Mouse (Mus musculus) adrenal gland, adult 18-20 months (tissue): ENCODE measurements around the gene Tdrd9. TPM values are rescaled to one million over a fixed set of nuclear protein-coding genes. Genes with fewer than 3 reads are reported as not detected.
"Not testable (repeated sequence)": the region's sequence is repeated elsewhere in the genome, so short reads cannot be mapped to it uniquely, and the experiment has no call there.

ENCODE experiments used
- DNase-seq, 2 experiments: peaks; one replicate each; pipeline ENCODE4 v3.0.0; 2021 to 2022; ENCODE audit warnings: low spot score in 2 of 2
- long read RNA-seq, 2 experiments: library from polyadenylated mRNA; stranded (forward); transcript quantifications; one replicate each; pipeline ENCODE4 v2.0.0; 2021
- total RNA-seq, 2 experiments: library from RNA; stranded (reverse); gene quantifications; 1 replicate in 1 of 2; 2 replicates in 1 of 2; pipeline ENCODE4 v1.2.3; 2021

Gene Tdrd9
- under 1 TPM in 1 of 2 experiments, not detected in 1; 0.30 TPM for total RNA-seq
- long read RNA-seq, experiment 1: 0 reads
- long read RNA-seq, experiment 2: 0 reads

DNA sequence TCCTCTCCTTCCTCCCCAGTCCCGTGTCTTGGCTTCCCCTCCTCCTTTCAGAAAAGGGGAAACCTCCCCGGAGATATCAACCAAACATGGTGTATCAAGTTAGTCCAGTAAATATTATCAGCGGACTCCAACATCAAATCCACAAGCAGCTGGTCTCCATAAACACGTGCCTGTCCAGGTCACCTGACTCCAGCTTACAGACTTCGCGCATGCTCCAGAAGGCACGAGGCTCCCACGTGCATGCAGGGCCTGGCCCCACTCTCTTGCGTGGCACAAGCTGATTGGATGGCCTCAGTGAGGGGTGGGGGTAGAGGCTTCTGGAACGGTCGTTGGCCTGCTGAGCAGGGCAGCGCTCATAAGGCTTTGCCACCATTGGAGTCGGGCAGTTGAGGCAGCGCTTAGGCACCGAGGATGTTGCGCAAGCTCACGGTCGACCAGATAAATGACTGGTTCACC, at the start of gene Tdrd9:
Gene Tdrd9, plus strand, starts transcription at position 329 of the 456 bp plus-strand sequence.
- no peak for DNase-seq

- DNase-seq: no peak
Observed at GRCm38 (mm10) chr12:111923117-111923516, 48.2 kb upstream of the Tdrd9 start.

DNA sequence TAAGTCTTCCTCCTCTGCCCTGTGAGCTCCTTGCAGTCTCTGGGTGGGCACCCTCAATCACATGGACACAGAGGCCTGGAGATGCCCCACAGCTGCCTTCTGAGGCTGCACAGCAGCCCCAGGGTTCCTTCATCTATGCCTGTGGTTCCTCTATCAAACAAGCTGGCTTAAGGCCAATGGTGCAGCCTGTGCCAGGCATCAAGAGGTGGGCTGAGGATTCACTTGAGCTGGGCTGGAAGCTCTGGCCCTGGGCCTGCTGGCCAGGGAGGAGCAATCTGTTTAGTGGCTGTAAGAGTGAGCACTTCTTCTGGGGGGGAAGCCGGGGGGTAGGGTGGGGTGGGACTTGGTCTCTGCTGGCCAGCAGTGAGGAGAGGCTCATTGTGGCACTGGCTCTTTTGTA, 44.0 kb upstream of the Tdrd9 start:
- no peak for DNase-seq

GRCm38 (mm10) chr12:111928411-111928966, 42.9 kb upstream of the Tdrd9 start:
- DNase-seq: no peak

GRCm38 (mm10) chr12:111931411-111932025, 39.8 kb upstream of the Tdrd9 start:
- no peak for DNase-seq

DNA sequence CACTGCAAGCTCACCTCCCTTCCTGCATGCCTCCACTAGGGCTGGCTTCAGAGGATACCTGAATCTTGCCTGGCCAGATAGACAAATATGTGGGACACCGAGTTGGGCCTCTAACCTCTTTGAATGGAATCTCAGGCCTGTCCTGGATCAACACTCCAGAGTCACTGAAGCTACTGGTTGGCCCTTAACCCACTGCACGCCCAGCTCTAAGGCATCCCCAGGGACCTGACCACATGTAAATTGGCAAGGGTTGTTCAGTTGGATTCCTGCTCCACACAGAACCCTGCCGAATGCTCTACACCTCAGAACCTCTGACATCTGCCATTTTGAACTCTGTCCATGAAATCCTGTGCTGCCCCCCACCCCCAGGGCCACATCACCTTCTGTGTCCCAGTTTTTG, 38.8 kb upstream of the Tdrd9 start:
- no peak for DNase-seq

DNA sequence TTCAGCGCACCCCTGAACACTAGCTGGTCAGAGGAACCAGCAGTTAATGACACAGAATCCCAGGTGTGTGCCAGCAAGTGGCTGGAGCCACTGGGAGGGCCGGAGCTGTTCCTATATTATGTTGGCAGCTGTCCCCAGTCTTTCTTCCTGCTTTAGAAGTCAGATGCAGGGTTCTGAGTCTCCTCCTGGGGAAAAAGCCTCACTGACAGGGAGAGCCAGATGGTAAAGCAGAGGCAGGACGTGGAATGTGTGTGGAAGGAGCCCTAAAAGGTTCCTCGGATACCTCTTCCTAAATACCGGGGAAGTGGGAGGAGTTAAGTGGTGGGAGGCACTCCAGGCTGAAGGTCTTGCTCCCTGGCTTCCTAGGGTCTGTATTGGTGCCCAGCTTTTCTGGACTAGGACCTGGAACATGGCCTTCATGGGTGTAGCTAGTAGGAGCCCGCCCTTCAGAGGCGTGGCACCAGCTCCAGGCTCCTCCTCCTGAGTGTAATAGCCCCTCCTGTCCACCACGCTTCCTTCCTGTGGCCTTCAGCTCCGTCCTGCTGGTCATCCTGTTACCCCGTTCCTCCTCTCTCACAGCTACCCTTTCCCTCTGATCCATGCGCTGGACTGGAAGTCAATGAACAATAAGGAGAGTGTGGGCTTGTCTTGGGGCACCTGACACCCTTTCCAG, 38.2 kb upstream of the Tdrd9 start:
- DNase-seq: peak in 1 of 2 experiments; percentile 22

DNA sequence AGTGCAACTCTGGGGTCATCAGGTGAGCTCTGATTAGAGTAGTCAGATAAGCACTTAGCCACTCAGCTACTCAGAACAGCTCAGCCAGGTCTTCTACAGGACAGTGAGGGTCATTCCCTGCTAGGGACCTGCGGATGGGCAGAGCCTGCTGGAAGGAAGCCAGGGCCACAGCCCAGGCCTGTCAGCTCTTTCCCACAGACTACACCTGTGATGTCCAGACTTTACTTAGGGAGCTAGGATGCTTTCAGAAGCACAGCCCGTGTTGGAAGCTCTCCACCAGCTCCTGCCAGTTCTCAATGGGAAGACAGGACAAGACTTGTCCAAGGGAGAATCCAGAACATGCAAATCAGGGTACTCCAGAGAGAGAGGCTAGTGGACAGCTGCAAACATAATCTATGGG, 37.4 kb upstream of the Tdrd9 start:
- DNase-seq: no peak

- DNase-seq: no peak
Observed at GRCm38 (mm10) chr12:111936706-111937550, 34.4 kb upstream of the Tdrd9 start.

GRCm38 (mm10) chr12:111938623-111939177, 32.7 kb upstream of the Tdrd9 start:
- DNase-seq: no peak

DNA sequence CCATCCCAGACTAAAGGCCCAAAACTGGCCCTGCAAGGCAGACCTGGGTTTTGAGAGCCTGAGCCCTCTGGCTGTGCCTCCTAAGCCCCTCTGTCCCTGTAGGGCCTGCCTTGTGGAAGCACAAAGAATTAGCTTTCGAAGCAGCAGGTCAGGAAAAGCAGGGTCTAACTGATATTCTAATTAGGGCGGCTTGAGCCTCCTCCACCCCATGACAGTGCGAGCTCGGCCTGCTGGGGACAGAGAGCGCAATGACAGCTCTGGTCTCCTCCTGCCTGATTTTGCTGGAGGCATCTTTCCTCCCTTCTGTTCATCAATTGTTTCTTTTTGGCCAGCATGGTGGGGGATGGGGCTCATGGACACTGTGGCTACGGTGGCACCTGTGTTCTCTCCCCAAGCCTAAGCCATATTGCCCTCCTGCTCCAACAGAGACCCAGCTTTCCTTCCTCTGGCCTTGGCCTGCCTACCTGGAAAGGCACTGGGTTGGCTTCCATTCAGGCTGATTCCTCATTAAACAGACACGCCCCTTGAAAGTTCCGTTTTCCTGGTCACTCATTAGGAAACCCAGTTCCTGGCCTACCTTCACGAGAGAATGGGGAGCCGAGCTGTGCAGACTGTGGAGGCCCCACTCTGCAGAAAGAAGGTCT, 27.8 kb upstream of the Tdrd9 start:
- DNase-seq: no peak

- DNase-seq: peak in 1 of 2 experiments; percentile 22
Observed at GRCm38 (mm10) chr12:111944065-111944987, 27.0 kb upstream of the Tdrd9 start.

DNA sequence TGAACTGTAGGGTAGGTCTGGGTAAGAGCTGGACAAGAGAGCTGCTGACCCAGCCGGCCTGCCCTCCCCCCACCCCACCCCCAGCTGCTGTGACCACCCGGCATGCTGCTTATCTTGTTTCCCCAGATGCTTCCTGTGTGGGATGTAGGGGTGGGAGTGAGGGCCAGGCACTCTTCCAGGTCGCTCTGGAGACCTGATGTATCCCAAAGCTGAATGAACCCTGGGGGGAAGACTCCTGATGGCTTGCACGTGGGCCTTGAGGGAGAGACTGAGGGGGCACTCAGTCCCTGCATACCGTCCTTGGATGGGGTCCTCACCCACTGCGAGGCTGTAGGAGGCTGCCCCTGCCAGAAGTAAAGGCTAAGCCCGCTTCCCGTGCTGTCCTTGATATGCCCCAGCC, 26.2 kb upstream of the Tdrd9 start:
- no peak for DNase-seq

- not testable (repeated sequence) for DNase-seq
Observed at GRCm38 (mm10) chr12:111945765-111946655, 25.3 kb upstream of the Tdrd9 start.

DNA sequence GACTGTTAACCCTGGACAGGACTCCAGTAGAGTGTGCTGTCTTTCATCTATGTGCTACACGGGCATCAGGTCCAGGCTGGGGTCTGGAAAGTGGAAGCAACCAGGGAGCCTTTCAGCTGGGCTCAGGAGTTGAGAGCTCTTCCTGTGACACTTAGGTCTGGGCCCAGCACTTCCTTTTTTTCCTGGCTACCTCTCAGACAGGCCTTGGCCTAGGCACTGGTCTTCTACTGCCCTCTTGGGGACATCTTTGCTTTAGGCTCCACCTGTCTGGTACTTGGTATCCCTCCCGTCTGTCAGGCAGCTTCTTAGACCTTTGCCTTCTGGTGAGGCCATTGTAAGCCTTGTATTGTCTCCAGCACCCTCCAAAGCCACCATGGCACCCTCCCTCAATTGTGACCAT, 24.6 kb upstream of the Tdrd9 start:
- no peak for DNase-seq

GRCm38 (mm10) chr12:111950486-111950885, 20.9 kb upstream of the Tdrd9 start:
- no peak for DNase-seq

DNA sequence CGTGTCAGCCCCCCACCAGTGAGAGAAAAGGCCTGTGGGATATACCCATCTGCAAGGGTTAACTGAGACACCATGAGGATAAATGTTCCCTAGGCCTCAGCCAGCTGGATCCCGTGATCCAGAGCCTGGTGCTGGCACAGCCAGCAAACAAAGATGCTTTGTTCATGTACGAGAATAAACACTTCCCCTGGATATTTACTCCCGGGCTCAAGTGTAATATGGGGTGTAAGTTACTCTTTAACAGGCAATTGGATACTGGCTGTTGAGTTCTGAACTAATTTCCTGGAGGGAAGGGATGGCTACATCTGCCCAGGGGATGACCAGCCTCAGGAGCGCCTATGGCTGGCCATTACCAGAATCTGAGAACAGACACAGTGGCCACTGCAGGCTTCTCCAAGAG, 19.7 kb upstream of the Tdrd9 start:
- no peak for DNase-seq

GRCm38 (mm10) chr12:111956173-111956572, 15.2 kb upstream of the Tdrd9 start:
- DNase-seq: no peak
